Mouse (Mus musculus): ENCODE data around the gene Osbpl3.
A peak's percentile ranks its signal among the peaks of the same experiment; 100 is the strongest.

The Osbpl3 gene

GRCm38 (mm10) chr6:50294128-50294527 lies 161.9 kb downstream of the Osbpl3 start:
- DNase-seq (ENCODE audit: low spot score), result peak; percentile 7

- no peak for DNase-seq (ENCODE audit: low spot score)
These were observed 164.4 kb downstream of the Osbpl3 start for GRCm38 (mm10) chr6:50291650-50292049.

GRCm38 (mm10) chr6:50286881-50287280 lies 169.1 kb downstream of the Osbpl3 start:
- no peak for DNase-seq (ENCODE audit: low spot score)

- DNase-seq (ENCODE audit: low spot score), result no peak
These were observed 176.4 kb downstream of the Osbpl3 start for GRCm38 (mm10) chr6:50279642-50280041.

- no peak for DNase-seq (ENCODE audit: low spot score)
These were observed 182.1 kb downstream of the Osbpl3 start for GRCm38 (mm10) chr6:50273947-50274346.

GRCm38 (mm10) chr6:50273416-50273815 lies 182.6 kb downstream of the Osbpl3 start:
- DNase-seq (ENCODE audit: low spot score), result no peak

GRCm38 (mm10) chr6:50263670-50264069 lies 192.3 kb downstream of the Osbpl3 start, which contains the start of gene Gsdme:
Gene Gsdme, minus strand, starts transcription at chr6:50263862.
- DNase-seq (ENCODE audit: low spot score), result no peak

GRCm38 (mm10) chr6:50262310-50262709 lies 193.7 kb downstream of the Osbpl3 start:
- no peak for DNase-seq (ENCODE audit: low spot score)

GRCm38 (mm10) chr6:50261922-50262261 lies 194.1 kb downstream of the Osbpl3 start:
- DNase-seq (ENCODE audit: low spot score), result no peak

- peak; percentile 58 for DNase-seq (ENCODE audit: low spot score)
These were observed 194.6 kb downstream of the Osbpl3 start for GRCm38 (mm10) chr6:50261201-50261921.

- no peak for DNase-seq (ENCODE audit: low spot score)
These were observed 200.6 kb downstream of the Osbpl3 start for GRCm38 (mm10) chr6:50255356-50255755.

GRCm38 (mm10) chr6:50254723-50255184 lies 201.2 kb downstream of the Osbpl3 start:
- DNase-seq (ENCODE audit: low spot score), result peak; percentile 26

- no peak for DNase-seq (ENCODE audit: low spot score)
These were observed 203.3 kb downstream of the Osbpl3 start for GRCm38 (mm10) chr6:50252690-50253089.

GRCm38 (mm10) chr6:50247791-50248190 lies 208.2 kb downstream of the Osbpl3 start:
- no peak for DNase-seq (ENCODE audit: low spot score)

GRCm38 (mm10) chr6:50247356-50247755 lies 208.6 kb downstream of the Osbpl3 start:
- no peak for DNase-seq (ENCODE audit: low spot score)

GRCm38 (mm10) chr6:50244967-50245366 lies 211.0 kb downstream of the Osbpl3 start:
- no peak for DNase-seq (ENCODE audit: low spot score)

GRCm38 (mm10) chr6:50244126-50244525 lies 211.9 kb downstream of the Osbpl3 start:
- DNase-seq (ENCODE audit: low spot score), result no peak

Data from ovary, postnatal 10 days (tissue).